Mouse (Mus musculus) B cell, adult 2 months (primary cell): ENCODE measurements around the gene Hoxb1.

ENCODE experiments used
- DNase-seq, 2 experiments: peaks; one replicate each; pipeline ENCODE4 v3.0.0; 2022

Hoxb1 gene

DNA sequence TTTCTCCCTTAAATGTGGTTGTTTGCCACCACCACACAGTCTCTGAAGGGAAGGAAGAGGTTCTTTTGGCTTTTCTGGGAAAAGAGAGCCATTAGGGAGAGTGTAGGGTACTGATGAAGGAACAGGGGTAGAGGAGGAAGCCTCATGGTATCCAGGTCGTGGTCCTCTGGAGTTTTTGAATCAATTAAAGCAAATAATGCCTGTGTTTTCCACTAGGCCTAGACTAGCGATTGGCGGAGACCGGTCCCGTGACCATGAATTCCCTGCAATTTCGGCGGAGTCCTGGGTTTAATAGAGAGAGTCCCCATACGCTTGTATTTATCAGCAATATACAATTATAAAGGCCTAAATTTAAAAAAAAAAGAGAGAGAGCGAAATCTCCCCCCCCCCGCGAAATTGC lies 14.2 kb upstream of the Hoxb1 start:
- DNase-seq: no peak

DNA sequence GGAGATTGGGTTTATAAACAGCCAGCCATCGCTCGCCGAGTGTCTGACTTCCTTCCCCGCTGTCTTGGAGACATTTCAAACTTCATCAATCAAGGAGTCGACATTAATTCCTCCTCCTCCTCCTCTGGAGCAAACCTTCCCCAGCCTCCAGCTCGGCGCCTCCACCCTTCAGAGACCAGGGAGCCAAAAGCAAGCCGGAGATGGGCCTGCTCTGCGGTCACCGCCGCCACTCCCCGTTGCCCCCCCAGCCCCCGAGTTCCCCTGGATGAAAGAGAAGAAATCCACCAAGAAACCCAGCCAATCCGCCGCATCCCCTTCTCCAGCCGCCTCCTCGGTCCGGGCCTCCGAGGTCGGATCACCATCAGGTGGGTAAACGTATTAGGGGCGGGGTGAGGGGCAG lies 13.7 kb upstream of the Hoxb1 start:
- no peak for DNase-seq

DNA sequence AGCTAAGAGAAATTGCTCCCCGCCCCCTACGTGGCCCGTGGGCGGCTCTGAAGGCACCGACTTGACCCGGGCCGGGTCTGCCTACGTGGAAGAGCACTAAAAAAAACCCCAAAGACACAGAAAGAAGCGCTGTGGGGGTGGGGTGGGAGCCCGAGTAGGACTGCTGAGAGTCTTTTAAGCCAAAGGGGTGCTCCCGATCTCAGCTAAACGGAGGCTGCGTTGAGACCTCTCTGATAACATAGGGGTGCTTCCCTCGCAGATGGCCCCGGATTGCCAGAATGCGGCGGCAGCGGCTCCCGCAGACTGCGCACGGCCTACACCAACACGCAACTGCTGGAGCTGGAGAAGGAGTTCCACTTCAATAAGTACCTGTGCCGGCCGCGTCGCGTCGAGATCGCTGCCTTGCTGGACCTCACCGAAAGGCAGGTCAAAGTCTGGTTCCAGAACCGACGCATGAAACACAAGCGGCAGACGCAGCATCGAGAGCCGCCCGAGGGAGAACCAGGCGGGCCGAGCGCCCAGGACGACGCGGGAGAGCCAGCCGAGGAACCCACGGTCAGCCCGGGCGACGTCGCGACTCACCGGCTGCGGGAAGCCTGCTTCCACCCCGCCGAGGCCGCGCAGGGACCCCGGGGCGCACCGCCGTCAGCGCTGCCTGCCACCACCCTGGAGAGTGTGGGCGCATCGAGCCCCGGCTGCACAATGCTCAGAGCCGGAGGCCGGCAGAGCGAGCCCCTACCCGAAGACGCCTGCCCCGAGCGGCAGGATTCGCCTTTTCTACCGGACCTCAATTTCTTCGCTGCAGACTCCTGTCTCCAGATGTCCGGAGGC lies 12.6 kb upstream of the Hoxb1 start:
- DNase-seq: peak in 1 of 2 experiments; percentile 18

DNA sequence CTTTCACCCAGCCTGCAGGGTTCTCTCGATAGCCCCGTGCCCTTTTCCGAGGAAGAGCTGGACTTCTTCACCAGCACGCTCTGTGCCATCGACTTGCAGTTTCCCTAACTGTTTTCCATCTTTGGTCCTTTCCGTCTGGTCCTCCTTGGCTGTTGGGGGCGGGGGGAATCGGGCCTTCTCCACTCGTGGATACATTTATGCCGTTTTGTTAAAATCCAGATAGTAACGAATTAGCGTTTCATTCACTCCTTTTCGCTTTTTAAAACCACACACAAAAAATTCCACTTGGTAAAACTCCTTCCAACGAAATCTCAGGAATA lies 12.1 kb upstream of the Hoxb1 start:
- DNase-seq: no peak

DNA sequence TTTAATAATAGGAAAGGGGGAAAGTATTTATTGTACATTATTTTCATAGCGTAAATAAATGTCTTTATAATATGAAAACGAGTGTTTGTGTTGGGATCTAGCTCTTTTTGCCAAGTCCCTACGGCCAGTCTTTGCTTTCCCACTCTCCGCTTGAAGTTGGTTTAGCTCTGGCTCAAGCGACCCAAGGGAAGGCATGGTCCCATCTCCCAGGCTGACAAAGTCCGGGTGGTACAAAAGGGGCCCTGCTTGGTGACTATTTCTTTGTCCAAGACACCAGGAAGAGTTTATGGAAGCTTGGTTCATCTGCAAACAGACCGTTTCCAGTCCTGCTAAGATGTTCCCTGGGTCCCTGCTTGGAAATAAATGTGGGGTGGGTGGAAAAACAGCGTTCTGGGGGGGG lies 11.6 kb upstream of the Hoxb1 start:
- no peak for DNase-seq

DNA sequence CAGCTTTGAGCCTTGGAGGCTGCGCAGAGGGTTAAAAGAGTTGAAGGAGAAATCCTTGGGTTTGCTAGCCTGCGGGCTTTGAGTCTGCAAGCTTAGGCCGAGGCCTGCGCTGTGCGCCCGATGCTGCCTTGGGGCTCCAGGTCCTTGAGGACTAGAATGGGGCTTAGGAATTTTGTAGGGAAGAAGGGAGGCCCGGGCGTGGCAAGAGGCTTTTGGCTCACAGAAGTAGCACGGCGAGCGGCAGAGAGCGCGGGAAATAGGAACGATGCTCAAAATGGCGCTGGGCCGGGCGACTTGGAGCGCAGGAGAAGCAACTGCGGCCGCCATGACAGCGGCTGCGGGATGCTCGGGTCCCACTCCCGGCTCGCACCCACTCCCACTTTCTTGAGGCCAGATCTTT lies 11.2 kb upstream of the Hoxb1 start:
- DNase-seq: no peak

DNA sequence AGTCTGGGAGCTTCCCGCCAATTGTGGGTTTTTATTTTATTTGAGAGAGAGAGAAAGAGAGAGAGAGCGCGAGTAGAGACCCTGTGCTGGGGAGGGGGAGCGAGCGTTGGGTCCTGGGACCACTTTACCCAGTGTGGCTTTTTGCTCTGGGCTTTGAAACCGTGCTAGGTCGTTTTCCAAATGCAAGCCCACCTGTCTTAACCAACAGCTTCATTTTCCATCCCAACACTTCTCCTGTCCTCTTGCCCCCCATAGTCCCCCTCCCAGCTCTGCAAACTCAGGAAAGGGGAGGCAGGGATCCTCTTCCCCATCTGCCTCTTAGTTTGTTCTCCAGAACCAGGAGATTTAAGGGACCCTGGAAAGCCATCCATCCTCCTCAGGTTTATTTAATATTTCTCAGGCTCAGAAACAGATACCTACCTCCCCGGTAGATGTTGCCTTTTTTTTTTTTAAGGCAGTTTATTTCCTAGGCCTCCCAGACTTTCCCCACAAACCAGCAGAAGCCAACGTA lies 10.7 kb upstream of the Hoxb1 start:
- DNase-seq: no peak

DNA sequence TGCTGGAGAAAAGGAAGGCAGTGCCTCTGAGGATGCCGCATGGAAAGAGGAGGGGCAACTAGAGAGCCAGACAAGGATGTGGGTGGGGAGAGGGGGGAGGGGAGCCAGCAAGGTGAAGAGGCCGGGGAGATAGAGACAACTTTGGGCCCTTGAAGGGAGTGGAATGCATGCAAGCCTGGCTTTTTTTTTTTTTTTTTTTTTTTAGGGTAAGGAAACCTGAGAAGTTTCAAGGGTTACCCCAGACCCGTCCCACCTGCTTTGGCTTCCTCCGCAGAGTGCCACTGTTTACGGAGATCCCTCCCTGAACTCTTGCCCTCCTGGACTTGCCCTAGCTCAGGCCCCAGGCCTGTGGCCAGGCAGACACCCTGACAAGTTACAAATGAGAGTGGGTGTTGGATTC lies 1.7 kb upstream of the Hoxb1 start:
- DNase-seq: no peak

DNA sequence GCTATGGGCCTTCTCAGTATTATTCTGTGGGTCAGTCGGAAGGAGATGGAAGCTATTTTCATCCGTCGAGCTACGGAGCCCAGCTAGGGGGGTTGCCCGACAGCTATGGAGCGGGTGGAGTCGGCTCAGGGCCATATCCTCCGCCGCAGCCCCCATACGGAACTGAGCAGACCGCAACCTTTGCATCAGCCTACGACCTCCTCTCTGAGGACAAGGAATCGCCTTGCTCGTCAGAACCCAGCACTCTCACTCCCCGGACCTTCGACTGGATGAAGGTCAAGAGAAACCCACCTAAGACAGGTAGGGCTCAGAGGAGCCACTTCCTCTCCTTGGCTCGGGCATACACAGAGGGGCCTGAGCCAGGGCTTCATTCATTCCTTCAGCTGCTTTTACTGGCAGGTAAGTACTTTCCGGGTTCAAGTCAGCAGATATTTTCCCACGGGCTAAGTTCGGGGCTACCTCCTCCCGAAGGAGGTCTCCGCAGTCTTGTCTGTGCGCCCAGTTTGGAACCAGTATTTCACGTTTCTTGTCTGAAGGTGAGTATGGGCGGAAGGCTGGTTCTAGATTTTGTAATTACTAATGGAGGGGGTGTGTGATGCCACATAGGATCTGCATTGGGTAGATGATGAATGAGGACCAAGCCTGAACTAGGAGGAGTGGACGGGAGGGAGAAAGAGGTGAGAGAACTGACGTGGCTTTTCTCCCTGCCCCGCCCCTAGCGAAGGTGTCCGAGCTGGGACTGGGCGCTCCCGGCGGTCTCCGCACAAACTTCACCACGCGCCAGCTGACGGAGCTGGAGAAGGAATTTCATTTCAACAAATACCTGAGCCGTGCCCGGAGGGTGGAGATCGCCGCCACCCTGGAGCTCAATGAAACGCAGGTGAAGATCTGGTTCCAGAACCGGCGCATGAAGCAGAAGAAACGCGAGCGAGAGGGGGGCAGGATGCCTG lies 815 bp downstream of the Hoxb1 start:
- DNase-seq: peak in 1 of 2 experiments; percentile 11

DNA sequence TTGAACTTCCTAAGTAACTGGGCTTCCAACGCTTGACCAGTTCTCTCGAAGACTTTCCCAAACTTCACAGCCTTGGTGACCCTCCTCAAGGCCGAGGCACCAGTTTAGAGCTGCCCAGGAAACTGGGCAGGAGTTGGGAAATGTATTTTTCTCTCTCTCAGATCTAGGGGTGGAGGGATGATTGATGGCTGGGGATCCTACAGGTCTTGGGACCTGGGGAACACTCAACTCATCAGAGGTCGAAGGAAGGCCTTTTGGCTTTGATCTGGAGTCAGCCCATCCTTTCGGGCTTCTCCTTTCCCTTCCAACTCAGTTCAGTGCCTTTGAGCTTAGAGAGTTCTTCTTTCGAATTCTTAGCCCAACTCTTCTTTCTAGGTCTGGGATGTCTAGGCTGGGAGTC lies 1.6 kb downstream of the Hoxb1 start:
- no peak for DNase-seq

DNA sequence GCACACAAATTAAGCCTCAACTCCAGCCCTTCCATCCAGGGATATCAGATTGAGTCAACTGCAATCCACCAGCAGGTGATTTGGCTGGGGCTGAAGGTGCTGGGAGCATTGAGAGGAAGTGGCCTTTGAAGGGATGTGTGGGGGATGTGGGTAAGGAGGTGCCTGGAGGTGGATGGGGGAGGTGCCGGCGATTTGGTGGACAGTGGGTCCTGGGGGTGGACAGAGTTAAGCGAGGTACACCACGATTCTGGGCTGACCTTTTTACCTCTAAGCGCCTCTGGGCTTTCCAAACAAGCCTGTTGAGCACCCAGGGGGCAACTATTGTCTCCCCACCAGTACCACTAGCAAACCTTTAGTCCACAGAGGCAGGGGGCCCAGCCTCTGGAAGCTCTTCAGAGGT lies 3.1 kb downstream of the Hoxb1 start:
- DNase-seq: no peak

DNA sequence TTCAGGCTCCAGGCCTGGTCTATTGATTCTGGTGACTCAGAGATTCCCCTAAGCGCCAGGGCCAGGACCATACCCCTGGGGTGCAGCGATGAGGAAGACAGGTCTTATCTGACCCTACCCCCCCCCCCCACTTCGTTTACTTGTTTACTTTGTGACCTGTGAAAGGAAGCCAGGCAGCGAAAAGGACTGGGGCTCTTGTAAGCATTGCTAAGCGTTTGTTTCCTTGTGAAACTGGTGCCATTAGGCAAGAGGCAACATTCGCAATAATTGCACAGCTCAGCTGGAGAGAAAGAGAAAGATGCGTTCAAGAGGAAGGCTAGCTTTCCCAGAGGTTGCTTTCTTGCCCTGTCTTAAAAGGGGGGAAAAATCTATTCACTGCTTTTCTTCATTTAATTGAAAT lies 3.6 kb downstream of the Hoxb1 start:
- no peak for DNase-seq

DNA sequence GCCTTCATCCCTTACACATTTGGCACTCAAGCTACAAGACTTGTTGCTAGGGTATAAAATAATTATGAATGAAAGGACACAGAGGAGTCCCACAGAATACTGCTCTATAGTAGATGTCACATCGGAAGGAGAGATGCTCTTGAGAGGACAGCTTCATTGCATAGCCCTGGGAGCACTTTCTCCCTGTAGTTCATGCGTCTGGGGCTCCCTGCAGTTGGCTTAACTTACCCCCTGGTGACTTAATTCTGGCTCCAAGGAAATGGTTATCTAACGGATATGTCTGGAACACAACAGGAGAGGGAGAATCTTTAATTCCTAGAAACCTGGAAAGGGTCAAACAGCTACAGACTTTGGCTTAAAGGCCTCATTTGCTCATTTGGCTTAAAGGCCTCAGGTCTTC lies 6.2 kb downstream of the Hoxb1 start:
- DNase-seq: no peak

DNA sequence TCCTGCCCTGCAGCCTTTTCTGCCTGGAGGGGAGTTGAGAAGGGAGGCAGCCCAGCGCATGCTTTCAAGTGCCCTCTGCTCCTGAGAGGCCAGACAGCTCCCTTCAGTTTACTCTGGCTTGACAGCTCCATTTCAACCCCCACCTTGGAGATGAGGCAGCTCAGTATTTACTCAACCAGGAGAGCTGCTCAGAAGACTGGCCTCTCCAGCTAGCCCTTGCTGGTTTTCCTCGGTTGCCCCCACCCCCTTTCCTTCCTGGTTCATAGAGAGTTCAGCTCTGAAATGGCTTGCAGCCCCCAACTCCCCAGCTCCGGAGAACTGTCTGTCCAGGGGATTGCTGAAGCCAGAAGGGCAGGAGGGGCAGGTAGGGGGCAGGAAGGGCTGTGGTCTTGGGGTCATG lies 7.0 kb downstream of the Hoxb1 start:
- no peak for DNase-seq

DNA sequence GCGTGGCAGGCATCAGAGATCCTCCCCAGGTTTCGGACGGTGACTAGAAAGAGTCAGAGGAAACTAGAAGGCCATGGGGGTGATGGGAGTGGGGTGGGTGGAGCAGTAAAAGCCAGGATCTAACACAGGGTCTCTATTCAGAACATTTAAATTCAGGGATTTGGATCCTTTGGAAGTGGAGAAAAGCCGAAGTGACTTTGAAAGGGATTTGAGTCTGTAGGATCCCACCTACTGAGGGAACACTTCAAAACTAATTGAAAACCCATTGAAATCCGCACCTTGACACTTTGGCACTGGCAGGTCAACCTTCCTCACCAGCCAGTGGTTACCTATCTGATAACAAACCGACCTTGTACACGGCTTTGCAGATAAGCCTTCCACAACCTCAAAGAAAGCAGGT lies 9.3 kb downstream of the Hoxb1 start:
- no peak for DNase-seq

DNA sequence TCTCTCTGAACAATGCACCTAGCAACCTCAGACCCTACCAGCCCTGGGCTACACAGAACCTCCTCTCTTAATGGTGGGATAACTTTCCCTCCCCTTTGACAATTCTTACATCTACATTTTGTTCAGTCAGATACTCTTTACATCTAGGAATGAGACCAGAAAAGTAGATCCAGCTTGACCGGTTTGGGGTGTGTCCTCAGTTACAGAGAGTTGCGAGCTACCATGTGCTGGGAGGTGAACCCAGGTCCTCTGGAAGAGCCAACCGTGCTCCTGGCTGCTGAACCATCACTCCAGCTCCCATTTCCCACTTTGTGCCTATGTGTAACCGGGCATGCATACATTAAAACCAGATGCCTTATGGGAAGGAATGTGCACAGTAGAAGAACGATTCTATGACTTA lies 17.8 kb downstream of the Hoxb1 start:
- DNase-seq: no peak

DNA sequence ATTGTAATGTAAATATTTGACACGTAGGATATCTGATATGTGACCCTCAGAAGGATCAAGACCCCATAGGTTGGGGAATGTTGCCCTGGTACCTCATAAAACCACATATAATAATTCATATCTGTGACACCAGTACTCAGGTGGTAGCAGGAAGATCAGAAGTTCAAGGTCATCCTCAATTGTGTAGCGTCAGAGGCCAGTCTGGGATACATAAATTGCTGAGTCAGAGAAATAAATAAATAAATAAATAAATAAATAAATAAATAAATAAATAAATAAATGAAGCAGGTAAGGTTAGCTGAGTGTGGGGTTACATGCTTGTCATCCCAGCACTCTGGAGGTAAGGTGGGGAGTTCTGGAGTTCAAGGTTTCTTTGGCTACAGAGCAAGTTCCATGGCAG lies 22.1 kb downstream of the Hoxb1 start:
- no peak for DNase-seq

DNA sequence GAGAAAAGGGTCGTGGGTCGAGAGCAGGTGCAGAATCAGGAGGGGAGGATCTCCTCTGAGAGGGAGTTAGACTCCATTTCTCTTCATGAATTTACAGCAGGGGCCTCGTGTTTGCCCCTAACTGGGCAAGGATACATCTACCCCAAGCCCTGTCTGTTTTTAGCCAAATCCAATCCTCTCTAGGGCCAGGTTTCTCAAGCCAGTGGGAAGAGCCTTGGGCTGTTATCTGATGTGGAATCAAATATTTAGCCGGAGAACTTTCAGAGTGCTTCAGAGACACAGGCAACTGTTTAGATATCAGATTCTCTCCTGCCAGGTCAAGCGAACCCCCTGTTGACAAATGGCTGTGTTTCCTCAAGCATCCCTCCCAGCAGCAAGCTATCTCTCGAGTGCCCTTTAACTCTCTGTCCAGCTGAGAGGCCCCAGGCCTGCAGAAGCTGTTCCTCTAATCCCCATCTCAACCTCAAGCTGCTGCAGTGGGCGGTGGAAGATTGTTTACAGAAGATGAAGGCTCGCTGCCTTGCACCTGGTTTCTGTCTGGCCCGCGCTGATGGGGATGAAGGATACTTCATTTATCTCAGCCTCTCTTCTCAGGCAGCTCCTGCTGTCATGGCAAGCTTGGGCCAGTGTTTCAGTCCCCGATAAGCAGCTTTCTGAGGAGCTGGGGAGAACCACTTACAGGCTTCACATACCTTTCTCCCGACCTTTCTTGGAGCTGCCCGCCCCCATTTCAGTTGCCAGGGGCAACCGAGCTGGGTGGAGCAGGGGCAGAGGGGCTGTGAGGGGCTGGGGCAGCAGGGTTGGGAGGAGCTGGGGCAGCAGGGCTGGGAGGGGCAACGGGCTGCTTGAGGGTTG lies 31.4 kb downstream of the Hoxb1 start:
- no peak for DNase-seq

DNA sequence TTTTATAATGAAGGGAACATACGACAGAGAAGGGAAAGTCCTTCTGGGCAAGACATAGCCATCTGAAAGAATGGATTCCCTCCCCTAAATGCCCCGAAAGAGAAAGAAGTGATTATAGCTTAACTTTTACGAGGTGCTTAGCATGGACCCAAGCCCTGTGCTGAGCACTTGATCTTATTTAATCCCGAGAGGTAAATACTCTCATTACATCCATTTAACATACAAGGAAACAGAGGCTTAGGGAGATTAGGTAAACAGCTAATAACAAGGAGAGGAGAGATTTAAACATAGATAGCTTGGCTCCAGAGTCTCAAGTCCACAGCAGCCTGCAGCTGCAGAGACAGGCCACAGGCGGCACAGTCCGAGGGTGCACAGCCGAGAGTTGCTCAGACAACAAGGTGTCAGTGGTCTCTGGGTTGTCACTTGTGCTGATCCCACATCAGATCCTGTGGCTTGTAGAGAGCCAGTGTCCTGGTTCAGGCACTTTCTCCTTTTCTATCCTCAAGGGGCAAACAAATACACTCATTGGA lies 32.3 kb downstream of the Hoxb1 start:
- DNase-seq: no peak

DNA sequence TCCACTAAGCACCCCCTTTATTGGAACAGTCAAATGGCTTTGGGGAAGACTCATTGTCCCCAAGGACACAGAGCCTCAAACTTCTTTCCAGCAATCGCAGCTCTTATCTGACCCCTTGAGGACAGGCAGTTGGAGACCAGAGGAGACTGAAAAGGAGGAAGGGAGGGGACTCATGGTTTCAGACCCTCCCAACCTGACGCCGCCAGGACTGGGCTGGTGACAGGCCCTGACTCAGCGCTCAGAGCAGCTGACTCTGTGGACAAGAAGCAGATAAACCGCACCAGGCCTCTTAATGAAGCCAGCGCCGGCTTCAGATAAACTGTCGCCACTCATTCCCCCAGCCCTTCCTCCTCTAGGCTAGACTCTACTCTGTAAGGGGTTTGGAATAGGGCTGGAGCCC lies 34.4 kb downstream of the Hoxb1 start:
- no peak for DNase-seq

DNA sequence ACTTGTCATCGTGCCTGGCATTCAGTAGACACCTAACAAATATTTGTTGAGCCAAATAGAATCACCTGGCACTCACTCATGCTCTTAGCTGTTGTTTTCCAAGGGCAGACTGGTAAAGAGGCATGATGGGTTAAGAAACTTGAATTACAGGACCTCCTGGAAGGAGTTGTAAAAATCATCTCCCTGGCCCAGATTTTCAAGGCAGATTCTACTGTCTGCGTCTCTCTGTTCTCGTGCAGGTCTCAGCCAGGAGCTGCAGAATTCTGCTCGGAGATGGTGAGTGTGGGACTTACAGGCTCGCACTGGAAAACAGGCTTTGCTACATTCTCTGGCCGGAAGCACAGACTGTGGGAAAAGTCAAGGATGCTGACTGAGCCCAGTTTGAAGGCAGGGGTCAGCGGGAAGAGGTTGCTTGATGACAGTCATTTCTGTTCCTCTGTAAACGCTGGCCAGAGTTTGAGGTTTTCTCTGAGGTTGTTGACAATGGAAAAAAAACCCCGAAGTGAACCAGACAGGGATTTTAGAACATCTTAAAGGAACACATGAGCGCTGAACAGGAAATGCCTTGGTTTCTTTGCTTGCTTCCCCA lies 38.6 kb downstream of the Hoxb1 start:
- no peak for DNase-seq

DNA sequence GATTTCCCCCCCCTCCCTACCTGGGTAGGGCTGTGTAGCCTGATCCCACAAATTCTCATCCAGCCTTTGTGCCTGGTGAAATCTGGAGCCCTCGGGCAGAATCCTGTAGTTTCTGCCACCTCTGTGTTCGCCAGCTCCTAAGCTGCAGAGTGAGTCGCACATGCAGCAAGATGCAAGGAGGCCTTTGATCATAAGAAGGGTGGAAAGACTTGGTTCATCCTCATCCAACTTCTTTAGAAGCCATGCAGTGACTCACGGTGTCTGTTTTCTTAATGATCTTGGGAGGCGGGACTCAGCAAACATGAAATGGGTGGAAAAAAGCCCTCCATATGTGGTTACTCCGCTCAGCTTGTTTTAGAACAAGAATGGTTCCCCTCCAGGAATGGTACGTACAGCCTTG lies 39.3 kb downstream of the Hoxb1 start:
- DNase-seq: no peak
